Mouse (Mus musculus): Measurements from ENCODE around the gene Dupd1.

Dupd1 gene

DNA sequence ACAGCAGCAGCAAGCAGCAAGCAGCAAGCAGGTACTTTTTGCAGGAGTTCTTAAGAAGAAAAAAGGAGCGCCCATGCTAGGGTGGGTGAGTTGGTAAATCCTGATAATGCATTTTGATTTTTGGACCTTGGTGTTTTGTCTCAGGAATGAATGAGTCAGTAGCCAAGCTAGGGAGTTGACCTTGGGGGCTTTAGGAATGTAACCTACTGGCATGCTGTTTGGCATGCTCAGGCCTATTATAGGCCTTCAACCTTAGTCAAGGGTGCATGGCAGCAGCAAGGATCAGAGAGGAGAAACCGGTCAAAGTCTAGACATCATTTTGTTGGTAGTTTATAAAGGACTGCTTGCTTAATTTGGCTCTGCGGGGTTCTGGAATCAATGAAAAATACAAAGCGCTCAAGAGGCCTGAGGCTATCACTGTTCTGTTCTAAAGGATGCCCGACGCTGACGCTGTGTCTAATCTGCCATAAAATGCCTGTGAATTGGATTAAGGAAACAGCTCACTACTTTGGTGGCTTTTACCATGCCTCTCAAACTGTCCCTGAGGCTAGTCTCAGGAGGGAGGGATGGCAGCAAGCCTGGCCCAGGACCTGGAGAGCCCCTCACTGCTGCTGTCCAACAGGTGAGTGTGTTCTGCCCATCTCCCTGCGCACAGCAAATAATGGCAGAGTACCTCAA is 7.8 kb upstream of the Dupd1 start:
- in situ Hi-C loops (cut with MboI; ENCODE audit: low sequenced_read_pairs) = no loop called here

DNA sequence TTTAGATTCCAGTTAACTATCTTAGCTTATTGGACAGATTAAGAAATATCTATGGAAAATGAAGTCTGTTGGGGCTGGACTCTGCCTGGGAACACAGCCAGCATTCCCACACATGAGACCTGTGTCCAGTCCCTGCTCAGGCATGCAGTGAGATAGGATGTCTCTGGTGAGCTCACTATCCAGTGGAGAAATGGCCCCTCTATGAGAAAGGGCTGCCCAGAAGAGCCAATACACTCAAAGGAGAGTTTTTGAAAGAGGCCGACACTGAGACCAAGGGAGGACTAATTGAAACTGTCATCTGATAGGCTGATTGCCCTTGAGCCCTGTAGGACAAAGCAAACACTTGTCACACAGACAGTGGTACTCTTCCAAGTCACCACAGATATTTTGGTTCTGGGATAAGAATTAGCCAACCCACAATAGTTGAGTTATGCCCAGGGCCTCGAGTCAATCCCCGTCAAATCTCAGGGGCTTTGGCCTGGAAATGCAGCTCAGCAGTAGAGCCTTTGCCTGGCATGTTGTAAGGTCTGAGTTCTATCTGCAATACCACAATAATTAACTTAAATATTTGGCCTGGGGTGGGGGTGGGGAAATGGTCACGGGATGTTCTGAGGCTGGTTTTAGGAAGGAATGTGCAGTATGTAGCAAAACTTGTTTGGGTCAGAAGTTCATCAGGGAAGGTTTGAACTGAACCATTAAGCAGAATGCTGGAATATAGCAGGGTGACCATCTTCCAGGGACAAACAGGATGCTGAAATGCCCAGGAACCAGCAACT is 6.2 kb upstream of the Dupd1 start:
- in situ Hi-C loops (cut with MboI; ENCODE audit: low sequenced_read_pairs) = no loop called here

DNA sequence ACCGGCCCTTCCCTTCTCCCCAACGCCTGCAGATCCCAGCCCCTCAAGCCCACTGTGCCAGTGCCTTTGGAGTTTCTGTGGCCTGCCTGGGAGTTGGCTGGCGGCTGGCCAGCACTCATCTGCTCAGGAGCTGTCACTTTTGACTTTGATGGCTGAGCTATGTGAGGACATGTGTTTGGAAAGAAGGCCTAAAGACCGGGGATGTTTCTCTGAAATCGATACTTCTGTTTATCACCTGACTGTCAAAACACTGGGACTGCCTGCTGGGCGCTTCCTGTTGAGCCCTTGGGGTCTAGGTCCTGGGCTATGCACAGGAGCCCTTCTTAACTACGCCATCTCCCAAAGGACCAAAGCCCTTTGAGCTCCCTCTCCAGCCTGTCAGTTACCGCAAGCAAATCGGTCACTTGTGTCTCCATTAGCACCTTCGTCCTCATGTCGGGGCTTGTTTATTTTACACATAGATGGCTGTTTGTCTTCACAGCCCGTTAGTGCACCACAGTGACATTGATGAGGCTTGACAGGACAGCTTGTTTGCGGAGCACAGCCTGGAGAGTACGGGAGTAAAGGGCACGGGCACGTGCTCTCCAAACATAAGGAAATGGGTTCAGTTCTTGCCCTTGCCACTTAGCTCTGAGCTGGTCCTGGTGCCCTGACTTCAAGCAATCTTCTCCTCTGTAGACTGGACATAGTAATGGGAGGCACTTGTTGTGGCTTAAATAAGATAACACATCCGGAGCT is 5.4 kb upstream of the Dupd1 start:
- in situ Hi-C loops (cut with MboI; ENCODE audit: low sequenced_read_pairs) = no loop called here

DNA sequence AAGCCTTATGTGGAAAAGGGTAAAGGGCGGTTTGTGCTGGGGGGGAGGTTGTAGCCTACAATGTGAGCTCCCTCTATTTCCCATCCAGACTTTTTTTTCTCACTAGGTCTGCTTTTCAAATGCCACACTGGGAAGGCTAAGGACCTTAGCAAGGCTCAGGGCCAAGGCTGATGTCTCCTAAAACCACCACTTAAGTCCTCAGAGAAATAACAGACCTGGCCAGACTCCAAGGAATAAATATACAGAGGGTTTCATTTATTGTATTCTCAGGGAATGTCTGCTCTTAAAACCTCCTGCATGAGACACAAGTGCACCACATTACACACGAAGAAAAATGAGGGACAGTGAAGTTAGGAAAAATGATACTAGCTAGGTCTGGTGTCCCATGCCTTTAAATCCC is 3.1 kb downstream of the Dupd1 start:
- in situ Hi-C loops (cut with MboI; ENCODE audit: low sequenced_read_pairs) = no loop called here

DNA sequence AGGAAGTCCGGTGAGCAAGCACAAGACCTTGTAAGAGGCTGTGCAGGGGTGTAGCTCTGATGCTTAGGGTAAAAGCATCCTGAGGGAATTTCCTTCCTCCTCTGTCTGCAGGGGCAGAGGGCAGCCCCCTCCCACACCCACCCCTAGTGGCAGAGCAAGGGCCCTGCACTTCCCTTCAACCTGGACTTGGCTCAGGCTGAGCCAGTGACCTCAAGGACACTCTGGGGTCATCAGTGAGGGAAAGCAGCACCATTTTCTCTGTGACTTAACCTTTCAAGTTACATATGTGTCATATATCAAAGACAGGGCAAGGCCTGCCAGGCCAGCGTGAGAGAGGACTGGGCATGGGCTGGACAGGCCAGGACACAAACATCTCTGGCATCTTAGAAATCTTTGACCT is 4.8 kb downstream of the Dupd1 start:
- in situ Hi-C loops (cut with MboI; ENCODE audit: low sequenced_read_pairs) = no loop called here

DNA sequence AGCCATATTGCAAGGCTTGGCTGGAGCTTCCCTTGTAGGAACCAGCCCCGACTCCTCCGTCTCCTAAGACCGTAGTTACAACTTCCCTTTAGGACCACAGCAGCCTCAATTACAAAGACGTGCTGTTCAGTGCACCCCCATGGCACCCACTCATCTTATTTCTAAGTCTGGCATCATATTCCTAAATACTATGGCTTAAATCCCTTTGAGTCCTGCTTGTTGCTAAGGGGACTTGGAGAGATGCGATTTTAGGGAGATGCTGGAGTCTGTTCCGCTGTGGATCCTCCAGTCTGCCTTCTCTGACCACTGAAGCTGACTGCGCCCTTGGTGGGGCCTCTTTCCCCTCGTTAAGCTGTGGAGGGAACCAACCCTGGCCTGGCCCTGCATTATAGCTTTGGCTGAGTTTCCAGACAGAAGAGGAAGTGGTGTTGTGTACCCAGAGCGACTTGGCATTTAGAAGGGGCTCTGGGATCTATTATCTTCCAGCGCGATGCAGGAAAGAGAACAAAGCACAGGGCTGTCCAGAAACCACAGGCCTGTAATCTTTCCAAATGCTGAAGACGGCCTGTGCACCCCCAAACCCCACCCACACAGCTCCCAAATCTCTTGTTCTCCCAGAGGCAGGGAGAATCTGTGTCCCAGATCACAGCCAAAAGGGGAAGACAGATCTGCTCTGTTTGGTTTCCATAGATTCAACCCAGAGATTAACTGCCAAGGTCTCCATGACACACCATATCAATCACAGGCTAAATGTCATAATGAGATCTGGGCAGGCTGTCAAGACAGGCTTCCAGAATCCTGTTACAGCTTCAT is 7.4 kb downstream of the Dupd1 start:
- in situ Hi-C loops (cut with MboI; ENCODE audit: low sequenced_read_pairs) = no loop called here

DNA sequence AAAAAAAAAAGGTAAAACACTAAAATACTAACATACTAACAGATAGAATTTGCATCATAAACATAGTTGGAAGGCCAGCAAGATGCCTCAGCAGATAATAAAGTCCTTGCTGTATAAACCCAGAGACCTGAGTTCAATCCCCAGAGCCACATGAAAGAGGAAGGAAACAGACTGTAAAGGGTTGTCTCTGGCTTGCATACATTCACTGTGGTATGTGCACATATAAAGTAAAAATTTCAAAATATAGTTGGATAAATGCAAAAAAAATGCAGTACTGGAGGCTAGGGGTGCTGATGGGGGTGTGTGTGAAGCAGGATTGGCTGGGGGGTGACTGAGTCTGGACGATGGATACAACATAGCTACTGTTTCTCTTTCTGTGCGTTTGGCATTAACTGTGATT is 8.9 kb downstream of the Dupd1 start:
- in situ Hi-C loops (cut with MboI; ENCODE audit: low sequenced_read_pairs) = no loop called here

DNA sequence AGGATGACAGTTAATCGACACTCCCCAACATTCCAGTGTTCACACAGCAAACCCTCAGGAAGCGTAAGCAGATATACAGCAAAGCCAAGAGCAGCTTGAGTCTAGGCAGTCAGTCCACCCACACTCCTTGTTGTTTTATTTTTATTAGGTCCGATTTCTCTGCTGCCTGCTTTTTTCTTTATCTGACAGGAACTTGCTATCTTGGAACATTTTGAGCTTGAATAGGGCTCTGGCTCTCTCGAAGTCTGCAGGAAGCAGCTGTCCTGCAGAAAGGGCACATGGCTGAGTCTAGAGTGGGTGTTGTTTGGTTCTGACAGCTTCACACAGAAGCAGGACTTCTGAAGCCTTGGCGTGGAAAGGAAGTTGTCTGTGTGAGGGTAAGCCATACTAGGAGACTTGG is 11.1 kb downstream of the Dupd1 start:
- in situ Hi-C loops (cut with MboI; ENCODE audit: low sequenced_read_pairs) = no loop called here

DNA sequence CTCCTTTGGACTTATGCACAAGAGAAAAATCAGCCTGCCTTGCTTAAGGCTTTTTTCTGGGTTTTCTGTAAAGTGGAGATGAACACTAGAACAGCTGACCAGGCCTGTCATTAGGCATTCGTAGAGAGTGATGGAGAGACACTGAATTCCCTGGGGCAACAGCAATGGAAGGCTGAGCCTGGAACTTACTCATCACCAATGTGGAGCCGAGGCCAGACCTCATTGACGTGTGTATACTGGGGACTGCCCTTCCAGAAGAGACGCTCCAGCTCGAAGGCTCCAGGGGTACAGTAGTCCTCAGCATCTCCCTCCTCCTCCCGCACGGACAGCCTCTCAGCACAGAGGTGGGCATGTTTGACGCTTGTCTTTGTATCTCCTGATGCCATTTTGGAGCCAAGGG is 11.7 kb downstream of the Dupd1 start:
- in situ Hi-C loops (cut with MboI; ENCODE audit: low sequenced_read_pairs) = no loop called here

DNA sequence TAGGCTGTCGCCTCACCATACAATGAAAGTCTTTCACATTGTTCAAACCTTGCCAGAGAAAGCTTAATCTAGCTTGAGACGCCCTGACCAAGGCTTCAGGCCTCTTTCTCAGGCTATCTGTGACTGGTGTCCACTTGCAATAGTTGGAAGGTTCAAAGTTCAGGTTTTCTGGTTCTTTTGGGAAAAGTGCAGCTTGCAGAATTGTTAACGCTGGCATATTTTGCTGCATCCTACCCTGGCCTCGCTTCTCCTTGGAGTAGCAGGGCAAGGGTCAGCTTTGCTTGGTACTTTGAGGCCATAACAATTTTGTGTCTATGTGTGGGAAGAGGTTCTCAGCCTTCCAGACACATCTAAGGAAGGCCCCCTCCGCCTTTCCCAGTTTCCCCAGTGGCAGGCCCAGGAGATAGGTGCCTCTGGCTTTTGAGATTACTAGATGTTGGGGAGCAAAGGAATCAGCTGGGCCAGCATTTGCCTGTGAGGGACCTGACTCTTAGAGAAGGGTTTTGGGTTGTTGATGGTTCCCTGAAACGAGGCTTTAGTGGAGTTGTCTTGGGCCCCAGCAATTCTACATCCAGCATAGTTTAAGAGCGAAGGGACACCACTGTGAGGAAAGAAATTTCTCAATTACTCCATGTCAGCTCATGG is 18.1 kb downstream of the Dupd1 start:
- in situ Hi-C loops (cut with MboI; ENCODE audit: low sequenced_read_pairs) = no loop called here

DNA sequence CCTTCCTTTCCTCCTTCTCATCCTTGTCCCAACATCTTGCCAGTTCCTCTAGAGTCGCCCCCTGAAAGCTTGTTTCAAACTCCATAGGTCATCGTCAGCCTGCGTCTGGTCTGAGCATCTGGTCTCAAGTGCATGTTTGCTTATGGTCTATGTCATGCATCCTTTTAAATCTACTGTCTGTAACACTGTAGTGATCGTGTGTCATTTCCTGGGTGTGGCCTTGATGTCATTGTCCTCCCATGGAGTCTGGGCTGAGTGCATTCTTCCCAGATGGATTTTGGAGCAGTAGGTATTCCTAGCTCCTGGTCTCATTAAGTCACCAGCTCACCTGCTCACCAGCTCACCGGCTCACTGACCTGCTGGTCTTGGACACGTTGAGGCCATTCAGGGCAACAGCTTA is 19.4 kb downstream of the Dupd1 start:
- in situ Hi-C loops (cut with MboI; ENCODE audit: low sequenced_read_pairs) = no loop called here

DNA sequence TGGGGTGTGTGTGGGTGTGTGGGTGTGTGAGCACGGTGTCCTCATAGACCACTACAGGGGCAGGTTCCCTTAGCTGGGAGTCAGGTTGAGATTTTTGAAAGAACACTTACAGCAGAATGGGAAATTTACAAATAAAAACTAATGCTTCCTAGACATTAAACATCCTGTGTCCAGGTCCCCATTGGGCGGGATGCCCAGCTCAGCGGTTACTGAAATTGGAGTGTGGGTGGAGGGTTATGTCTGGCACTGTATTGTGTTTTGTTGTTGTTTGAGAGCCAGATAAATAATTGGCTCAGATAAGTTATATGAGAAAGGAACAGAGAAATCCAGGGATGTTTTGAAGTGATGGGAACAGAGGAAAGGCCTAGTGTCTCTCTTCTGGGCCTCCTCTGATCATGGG is 23.3 kb downstream of the Dupd1 start:
- in situ Hi-C loops (cut with MboI; ENCODE audit: low sequenced_read_pairs) = no loop called here

DNA sequence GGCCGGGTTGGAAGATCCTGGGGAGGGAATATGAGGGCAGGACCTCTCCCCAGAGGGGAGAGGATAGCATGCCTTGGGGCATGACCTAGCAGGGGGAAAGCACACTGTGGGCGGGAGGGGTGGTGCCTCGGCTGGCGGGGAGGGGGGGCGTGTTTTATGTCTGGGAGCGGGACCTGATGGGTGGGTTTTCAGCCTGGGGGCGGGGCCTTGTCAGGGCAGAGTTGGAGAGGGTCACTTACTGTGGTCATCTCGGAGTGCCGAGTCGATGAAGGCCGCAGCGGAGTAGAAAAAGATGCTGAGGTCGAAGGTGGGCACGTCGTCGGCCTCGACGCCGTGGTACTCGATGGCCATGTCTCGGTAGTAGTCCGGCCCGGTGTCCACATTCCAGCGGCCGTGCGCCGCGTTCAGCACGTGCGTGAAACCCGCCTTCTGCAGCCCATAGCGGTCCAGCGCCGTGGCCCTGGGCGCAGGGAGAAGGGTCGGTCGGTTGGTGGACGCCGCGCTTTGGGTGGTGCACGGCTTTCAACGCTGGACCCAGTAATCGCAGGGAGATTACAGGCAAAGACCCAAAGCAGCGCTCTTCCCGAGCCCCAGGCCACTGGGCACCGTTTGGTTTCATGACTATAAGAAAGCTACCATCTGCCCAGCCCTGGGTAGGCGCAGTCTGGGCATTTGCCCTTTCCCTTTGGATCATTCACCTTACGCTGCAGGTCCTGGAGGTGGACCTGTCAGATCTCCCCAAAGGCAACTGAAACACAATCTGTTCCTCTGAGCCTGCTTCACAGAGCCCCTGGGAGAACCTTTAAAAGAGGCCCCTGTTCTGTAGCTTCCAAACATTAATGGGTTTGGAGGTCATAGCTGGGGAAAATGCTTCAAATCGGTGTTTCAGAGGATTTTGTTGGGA is 27.7 kb downstream of the Dupd1 start:
- in situ Hi-C loops (cut with MboI; ENCODE audit: low sequenced_read_pairs) = no loop called here

DNA sequence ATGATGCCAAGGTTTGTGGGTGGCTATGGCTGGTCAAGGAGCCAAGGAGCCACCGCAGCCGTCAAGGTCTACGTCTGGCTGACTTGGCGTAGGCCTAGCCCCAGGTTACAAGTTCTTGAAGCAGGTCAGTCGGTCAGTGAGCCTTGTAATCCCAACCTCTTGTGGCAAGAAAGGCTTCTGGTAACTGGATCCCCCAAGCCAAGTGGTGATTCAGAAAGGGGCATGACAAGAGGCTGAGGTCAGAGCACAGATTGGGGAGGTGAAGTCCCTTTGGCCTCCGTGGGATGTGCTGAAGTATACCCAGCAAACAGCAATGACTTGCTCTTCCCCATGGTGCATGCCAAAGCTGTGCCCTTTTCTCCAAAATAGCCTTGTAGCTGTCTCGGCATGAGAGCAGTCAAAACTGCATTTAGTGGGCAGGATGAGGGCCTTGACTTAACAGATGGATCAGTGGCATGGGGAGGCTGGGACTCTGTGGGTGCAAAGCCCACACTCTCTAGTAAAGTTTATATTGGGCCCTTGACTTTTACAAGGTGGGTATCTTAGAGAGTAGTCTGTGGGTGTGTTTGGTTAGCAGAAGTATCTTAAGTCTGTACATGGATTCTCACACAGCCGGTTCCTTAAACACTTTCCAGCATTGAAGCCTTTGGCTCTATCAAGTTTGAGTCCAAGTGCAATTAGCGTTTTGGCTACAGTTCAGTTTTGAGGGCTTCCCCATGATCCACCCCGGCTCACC is 28.8 kb downstream of the Dupd1 start:
- in situ Hi-C loops (cut with MboI; ENCODE audit: low sequenced_read_pairs) = no loop called here

DNA sequence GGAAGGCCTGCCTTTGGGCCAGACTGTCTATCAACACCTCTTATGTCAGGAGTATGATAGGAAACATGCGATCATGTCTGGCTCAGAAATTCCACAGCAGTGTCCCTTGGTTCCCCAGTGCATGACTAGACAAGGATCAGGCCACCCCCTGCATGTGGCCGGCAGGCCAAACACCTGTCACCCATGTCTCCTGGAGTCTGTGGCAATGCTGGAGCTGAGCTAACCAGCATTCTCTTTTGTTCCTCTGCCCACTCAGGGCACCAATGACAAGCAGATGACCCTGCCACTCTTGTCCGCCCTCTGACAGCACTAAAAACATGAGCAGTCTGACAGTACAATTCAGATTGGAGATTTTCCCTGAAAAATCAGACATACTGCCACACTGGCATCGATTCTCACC is 30.5 kb downstream of the Dupd1 start:
- in situ Hi-C loops (cut with MboI; ENCODE audit: low sequenced_read_pairs) = no loop called here

DNA sequence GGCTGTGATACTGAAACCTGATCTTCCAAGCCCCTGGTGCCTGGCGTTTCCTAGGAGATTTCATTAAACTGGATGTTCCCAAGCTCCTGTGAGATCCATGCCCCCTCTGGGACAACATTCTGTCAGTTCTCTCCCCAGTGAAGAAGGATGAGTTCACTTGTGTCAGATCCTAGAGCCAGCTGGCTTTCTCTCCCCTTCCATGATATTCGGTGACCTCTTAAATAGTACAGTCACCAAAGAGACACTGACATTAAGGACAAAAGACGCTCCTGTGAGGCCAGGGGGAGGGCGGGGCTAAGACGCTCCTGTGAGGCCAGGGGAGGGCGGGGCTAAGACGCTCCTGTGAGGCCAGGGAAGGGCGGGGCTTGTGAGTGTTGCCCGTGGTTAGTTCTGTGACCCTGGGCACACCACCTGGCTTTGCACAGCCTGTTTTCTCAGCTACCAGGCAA is 31.7 kb downstream of the Dupd1 start:
- in situ Hi-C loops (cut with MboI; ENCODE audit: low sequenced_read_pairs) = no loop called here

DNA sequence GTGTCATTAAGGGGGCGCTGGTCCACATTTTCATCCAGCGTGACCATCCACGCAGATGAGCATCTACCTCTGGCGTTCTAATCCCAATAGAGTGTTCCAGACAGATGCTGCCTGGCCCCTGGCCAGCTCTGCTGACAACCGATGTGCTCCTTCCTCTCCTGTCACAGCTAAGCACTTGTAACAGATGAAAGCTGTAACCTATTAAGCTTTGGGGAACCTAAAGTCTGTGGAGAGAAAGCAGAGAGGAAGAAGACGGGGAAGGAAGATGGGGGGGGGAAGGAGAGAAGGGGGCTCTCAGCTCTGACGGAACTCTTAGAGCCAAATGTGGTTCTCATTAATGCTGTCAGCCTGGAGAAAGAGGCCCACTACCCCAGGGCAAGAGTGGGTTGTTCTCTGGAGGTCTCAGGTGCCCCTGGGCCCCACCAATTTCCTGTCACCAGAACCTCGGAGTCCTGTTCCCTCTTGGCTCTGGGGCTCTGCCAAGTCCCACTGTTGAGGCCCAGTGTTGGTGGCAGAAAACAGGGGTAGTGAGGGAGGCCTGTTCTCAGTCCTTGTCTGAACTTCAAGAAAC is 34.7 kb downstream of the Dupd1 start:
- in situ Hi-C loops (cut with MboI; ENCODE audit: low sequenced_read_pairs) = no loop called here

DNA sequence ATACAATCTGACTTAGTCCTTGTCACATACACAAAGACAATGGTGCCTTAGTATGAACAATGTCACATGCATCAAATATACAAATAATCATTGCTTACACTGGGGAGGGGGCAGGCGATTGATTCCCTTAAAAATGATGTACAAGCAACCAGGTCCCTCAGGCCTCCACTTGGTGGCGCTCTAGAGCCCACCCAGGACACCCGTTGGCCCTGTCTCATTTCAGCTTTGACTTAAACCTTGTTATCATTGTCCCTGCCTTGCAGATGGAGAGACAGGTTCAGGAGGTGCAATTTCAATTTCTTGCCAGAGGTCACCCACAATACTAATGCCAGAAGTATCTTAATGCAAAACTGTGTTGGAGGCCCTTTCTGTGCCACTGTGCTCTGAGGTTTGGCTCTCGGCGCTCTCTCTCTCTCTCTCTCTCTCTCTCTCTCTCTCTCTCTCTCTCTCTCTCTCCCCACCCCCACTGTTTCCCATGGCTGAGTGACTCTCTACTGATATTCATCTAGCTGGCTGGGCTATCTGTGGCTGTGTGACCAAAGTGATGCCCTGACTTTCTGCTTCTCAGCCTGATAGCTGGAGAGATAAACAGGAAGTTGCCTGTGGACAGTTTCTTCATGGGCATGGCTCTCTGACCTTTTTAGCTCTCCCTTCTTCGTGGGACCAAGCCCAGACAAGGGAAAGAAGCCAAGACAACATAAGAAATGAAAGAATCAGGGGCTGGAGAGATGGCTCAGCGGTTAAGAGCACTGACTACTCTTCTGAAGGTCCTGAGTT is 35.7 kb downstream of the Dupd1 start:
- in situ Hi-C loops (cut with MboI; ENCODE audit: low sequenced_read_pairs) = no loop called here

Data from CH12F3 (cell line).